Mouse (Mus musculus) CD8-positive naive resting alpha-beta T cell, adult 57 days (primary cell): ENCODE results near the gene Trim38. TPM values are rescaled to one million over a fixed set of nuclear protein-coding genes. Genes with fewer than 3 reads are reported as not detected.

Experiments
- total RNA-seq: library from RNA; stranded (reverse); gene quantifications from one replicate; pipeline ENCODE4 v1.2.4, GENCODE M21; 2023

The Trim38 gene
- not detected for total RNA-seq

DNA sequence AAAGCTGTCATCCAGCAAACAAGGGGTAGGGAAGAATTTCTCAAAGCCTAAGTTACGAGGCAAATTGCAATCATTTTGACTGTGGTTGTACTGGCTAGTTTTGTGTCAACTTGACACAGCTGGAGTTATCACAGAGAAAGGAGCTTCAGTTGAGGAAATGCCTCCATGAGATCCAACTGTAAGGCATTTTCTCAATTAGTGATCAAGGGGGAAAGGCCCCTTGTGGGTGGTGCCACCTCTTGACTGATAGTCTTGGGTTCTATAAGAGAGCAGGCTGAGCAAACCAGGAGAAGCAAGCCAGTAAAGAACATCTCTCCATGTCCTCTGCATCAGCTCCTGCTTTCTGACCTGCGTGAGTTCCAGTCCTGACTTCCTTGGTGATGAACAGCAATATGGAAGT lies at the start of gene Trim38:
TSS of gene Trim38 (plus strand) at position 301 of the 400 bp plus-strand sequence.

GRCm38 (mm10) chr13:23738677-23739068 lies 31.0 kb upstream of the Trim38 start, which contains the start of gene Hist1h1c:
Hist1h1c (plus strand) TSS chr13:23738808.

GRCm38 (mm10) chr13:23745381-23746161 lies 24.1 kb upstream of the Trim38 start, which contains the start of gene Hist1h3c:
Hist1h3c (minus strand) TSS chr13:23745602.

GRCm38 (mm10) chr13:23746201-23747080 lies 23.3 kb upstream of the Trim38 start, which contains the start of gene Hist1h2bb:
Hist1h2bb (plus strand) TSS chr13:23746734.

GRCm38 (mm10) chr13:23750839-23751477 lies 18.8 kb upstream of the Trim38 start, which contains the start of gene Hist1h2ab:
Hist1h2ab (plus strand) TSS chr13:23751126.

DNA sequence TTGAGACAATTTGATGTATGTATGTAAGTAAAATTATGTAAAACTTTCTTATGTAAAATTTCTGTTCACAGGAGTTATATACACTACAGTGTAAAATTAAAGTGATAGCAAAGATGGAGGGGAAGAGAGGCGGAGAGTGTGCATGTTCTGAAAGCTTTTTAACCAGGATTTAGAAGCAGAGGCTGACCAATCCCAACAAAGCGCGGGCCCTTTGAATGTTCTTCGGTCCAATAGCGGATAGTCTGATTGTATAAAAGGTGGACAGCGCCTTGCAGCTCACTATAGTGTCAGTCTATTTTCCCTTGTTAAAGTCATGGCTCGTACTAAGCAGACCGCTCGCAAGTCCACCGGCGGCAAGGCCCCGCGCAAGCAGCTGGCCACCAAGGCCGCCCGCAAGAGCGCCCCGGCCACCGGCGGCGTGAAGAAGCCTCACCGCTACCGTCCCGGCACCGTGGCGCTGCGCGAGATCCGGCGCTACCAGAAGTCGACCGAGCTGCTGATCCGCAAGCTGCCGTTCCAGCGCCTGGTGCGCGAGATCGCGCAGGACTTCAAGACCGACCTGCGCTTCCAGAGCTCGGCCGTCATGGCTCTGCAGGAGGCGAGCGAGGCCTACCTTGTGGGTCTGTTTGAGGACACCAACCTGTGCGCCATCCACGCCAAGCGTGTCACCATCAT lies 17.5 kb upstream of the Trim38 start, which contains the start of gene Hist1h3b:
TSS of gene Hist1h3b (plus strand) at position 201 of the 675 bp plus-strand sequence.

GRCm38 (mm10) chr13:23756790-23757189 lies 12.9 kb upstream of the Trim38 start, which contains the start of gene Hist1h4b:
Hist1h4b (plus strand) TSS chr13:23757013.

GRCm38 (mm10) chr13:23760972-23761864 lies 8.5 kb upstream of the Trim38 start, which contains the start of gene Hist1h4a:
Hist1h4a (minus strand) TSS chr13:23761230.

DNA sequence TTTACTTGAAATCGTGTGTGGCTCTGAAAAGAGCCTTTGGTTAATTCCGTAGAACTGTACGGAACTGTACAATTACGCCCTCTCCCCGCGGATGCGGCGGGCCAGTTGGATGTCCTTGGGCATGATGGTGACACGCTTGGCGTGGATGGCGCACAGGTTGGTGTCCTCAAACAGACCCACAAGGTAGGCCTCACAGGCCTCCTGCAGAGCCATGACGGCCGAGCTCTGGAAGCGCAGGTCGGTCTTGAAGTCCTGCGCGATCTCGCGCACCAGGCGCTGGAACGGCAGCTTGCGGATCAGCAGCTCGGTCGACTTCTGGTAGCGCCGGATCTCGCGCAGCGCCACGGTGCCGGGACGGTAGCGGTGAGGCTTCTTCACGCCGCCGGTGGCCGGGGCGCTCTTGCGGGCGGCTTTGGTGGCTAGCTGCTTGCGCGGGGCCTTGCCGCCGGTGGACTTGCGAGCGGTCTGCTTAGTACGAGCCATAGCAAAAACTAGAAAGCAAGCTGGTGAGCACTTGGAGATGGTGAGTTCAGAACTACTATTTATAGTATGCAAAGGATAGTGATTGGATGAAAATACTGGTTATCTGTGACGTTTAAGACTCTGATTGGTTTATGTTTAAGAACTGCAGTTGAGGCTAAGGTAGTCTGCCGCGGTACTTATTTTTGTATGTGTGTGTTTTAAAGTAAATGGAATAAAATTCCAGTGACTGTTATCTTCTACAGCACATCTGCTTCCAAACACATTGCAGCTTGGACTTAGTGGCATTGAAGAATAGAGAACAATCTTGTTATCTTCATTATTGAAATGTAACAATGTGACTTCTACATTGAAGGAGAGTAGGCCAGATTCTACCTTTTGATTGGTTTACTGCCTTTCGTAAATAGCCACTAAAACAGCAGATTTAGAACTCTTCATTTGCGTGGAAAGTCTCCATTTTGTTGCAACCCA lies 7.6 kb upstream of the Trim38 start, which contains the start of gene Hist1h3a:
TSS of gene Hist1h3a (minus strand) at position 516 of the 951 bp plus-strand sequence.

DNA sequence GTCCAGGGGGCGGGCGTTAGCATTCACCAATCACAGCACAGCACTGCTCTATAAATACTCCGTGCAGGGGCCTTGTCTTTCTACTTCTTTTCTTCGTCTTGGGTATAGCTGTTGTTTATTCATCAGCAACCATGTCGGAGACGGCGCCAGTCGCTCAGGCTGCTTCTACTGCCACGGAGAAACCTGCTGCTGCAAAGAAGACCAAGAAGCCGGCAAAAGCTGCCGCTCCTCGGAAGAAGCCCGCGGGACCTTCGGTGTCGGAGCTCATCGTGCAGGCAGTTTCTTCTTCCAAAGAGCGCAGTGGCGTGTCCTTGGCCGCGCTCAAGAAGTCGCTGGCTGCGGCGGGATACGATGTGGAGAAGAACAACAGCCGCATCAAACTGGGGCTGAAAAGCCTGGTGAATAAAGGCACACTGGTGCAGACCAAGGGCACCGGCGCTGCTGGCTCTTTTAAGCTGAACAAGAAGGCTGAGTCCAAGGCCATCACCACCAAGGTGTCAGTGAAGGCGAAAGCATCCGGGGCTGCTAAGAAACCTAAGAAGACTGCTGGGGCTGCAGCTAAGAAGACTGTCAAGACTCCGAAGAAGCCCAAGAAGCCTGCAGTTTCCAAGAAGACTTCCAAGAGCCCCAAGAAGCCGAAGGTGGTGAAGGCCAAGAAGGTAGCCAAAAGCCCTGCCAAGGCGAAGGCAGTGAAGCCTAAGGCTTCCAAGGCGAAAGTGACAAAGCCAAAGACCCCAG lies 6.0 kb upstream of the Trim38 start, which contains the start of gene Hist1h1a:
TSS of gene Hist1h1a (plus strand) at position 81 of the 738 bp plus-strand sequence.

GRCm38 (mm10) chr13:23806422-23807052 lies 36.8 kb downstream of the Trim38 start, which contains the start of gene Slc17a2:
Slc17a2 (plus strand) TSS chr13:23806993.

GRCm38 (mm10) chr13:23839308-23839707 lies 69.6 kb downstream of the Trim38 start, which contains the start of gene Slc17a3:
Slc17a3 (plus strand) TSS chr13:23839434.

Other genes with a start within 250 kb of the Trim38 start
- 235 TPM for gene Hist1h4h, start 238.9 kb upstream of the Trim38 start, total RNA-seq
- gene Hist1h2af, start 236.0 kb upstream of the Trim38 start, total RNA-seq = 10.3 TPM
- 2.5 TPM for gene Hist1h3g, start 234.5 kb upstream of the Trim38 start, total RNA-seq
- 3.6 TPM for gene Hist1h2bh, start 226.5 kb upstream of the Trim38 start, total RNA-seq
- 57.2 TPM for gene Hist1h3f, start 225.9 kb upstream of the Trim38 start, total RNA-seq
- gene Hist1h4f, start 218.3 kb upstream of the Trim38 start, total RNA-seq = 35.5 TPM
- 8.0 TPM for gene Hist1h1d, start 216.7 kb upstream of the Trim38 start, total RNA-seq
- gene Hist1h3e, start 207.5 kb upstream of the Trim38 start, total RNA-seq = 113 TPM
- gene Hist1h2ae, start 198.7 kb upstream of the Trim38 start, total RNA-seq = 10.3 TPM
- gene Hist1h2bg, start 198.5 kb upstream of the Trim38 start, total RNA-seq = 137 TPM
- gene Hist1h2bf, start 195.7 kb upstream of the Trim38 start, total RNA-seq = 88.7 TPM
- 2.5 TPM for gene Hist1h2ad, start 195.5 kb upstream of the Trim38 start, total RNA-seq
- 2.8 TPM for gene Hist1h3d, start 194.2 kb upstream of the Trim38 start, total RNA-seq
- 122 TPM for gene Hist1h4d, start 188.3 kb upstream of the Trim38 start, total RNA-seq
- 14.7 TPM for gene Hist1h2be, start 148.8 kb upstream of the Trim38 start, total RNA-seq
- 187 TPM for gene Hist1h1e, start 147.4 kb upstream of the Trim38 start, total RNA-seq
- gene Hist1h2ac, start 86.0 kb upstream of the Trim38 start, total RNA-seq = 6.8 TPM
- gene Hist1h2bc, start 85.7 kb upstream of the Trim38 start, total RNA-seq = 7.9 TPM
- not detected for gene Hist1h1t, start 74.1 kb upstream of the Trim38 start, total RNA-seq
- 147 TPM for gene Hist1h4c, start 71.5 kb upstream of the Trim38 start, total RNA-seq
- gene Hfe, start 59.1 kb upstream of the Trim38 start, total RNA-seq = 2.7 TPM
- 839 TPM for gene Hist1h1c, start 31.1 kb upstream of the Trim38 start, total RNA-seq
- gene Hist1h3c, start 24.3 kb upstream of the Trim38 start, total RNA-seq = 4.1 TPM
- gene Hist1h2bb, start 23.2 kb upstream of the Trim38 start, total RNA-seq = 15.1 TPM
- gene Hist1h2ab, start 18.8 kb upstream of the Trim38 start, total RNA-seq = 16.9 TPM
- 17.1 TPM for gene Hist1h3b, start 17.6 kb upstream of the Trim38 start, total RNA-seq
- gene Hist1h4b, start 12.9 kb upstream of the Trim38 start, total RNA-seq = 49.5 TPM
- gene Hist1h4a, start 8.7 kb upstream of the Trim38 start, total RNA-seq = 122 TPM
- 170 TPM for gene Hist1h3a, start 7.5 kb upstream of the Trim38 start, total RNA-seq
- 23.5 TPM for gene Hist1h1a, start 6.2 kb upstream of the Trim38 start, total RNA-seq
- not detected for gene Slc17a2, start 37.1 kb downstream of the Trim38 start, total RNA-seq
- gene Slc17a3, start 69.5 kb downstream of the Trim38 start, total RNA-seq = not detected
- not detected for gene Slc17a1, start 97.8 kb downstream of the Trim38 start, total RNA-seq
- not detected for gene Slc17a4, start 145.1 kb downstream of the Trim38 start, total RNA-seq
- gene Hist1h2ba, start 164.2 kb downstream of the Trim38 start, total RNA-seq = not detected
- gene Hist1h2aa, start 164.5 kb downstream of the Trim38 start, total RNA-seq = not detected
- gene Scgn, start 221.3 kb downstream of the Trim38 start, total RNA-seq = not detected